Mouse (Mus musculus) MEL (cell line): ENCODE data around the gene Rhoj. TPM values are rescaled to one million over a fixed set of nuclear protein-coding genes. Genes with fewer than 3 reads are reported as not detected.

ENCODE experiments used
- DNase-seq: peaks from one replicate; pipeline ENCODE4 v3.0.0; 2011; ENCODE audit warnings: low read depth, low spot score
- H3K27ac ChIP-seq: 2 replicates; pipeline ENCODE4 v1.5.1; 2012; ENCODE audit warnings: low read depth, mild to moderate bottlenecking, control low read depth, low read length, moderate library complexity; ENCODE audit not compliant: control insufficient read depth
- H3K27me3 ChIP-seq, 2 experiments: fragments of 150-350 bp in 1 of 2; sonication (generic) in 1 of 2; 2 replicates each; pipeline ENCODE4 v1.6.1; 2012; ENCODE audit warnings: low read length in 2 of 2, mild to moderate bottlenecking in 2 of 2, improper control_type of control experiment in 1 of 2, moderate library complexity in 1 of 2; ENCODE audit not compliant: insufficient read depth in 2 of 2, control insufficient read depth in 1 of 2
- H3K36me3 ChIP-seq, 2 experiments: 2 replicates each; pipeline ENCODE4 v1.6.1; 2012 to 2014; ENCODE audit warnings: low read length in 2 of 2, improper control_type of control experiment in 1 of 2, inconsistent platforms in 1 of 2, mild to moderate bottlenecking in 1 of 2; ENCODE audit not compliant: insufficient read depth in 2 of 2, control insufficient read depth in 1 of 2
- H3K4me1 ChIP-seq, 2 experiments: fragments of 150-350 bp in 1 of 2; sonication (generic) in 1 of 2; 2 replicates each; pipeline ENCODE4 v1.6.1; 2012; ENCODE audit warnings: low read length in 2 of 2, improper control_type of control experiment in 1 of 2, mild to moderate bottlenecking in 1 of 2; ENCODE audit not compliant: insufficient read depth in 2 of 2, control insufficient read depth in 1 of 2
- H3K4me3 ChIP-seq, 2 experiments: fragments of 150-350 bp in 1 of 2; sonication (generic) in 1 of 2; 2 replicates each; pipeline ENCODE4 v1.5.1; 2012; ENCODE audit warnings: low read depth in 2 of 2, low read length in 2 of 2, mild to moderate bottlenecking in 2 of 2, moderate library complexity in 2 of 2, control low read depth in 1 of 2, improper control_type of control experiment in 1 of 2; ENCODE audit not compliant: control insufficient read depth in 1 of 2, insufficient read depth in 1 of 2
- H3K79me2 ChIP-seq: 2 replicates; pipeline ENCODE4 v1.6.1; 2012; ENCODE audit warnings: mild to moderate bottlenecking, low read length, moderate library complexity; ENCODE audit not compliant: control insufficient read depth, poor library complexity, insufficient read depth
- H3K9ac ChIP-seq: 2 replicates; pipeline ENCODE4 v1.6.1; 2012; ENCODE audit warnings: low read depth, mild to moderate bottlenecking, control low read depth, low read length, moderate library complexity; ENCODE audit not compliant: control insufficient read depth, poor library complexity, severe bottlenecking
- H3K9me3 ChIP-seq: fragments of 150-350 bp; sonication (generic); replicated peaks from 2 replicates; pipeline ENCODE4 v1.6.1; 2012; ENCODE audit warnings: mild to moderate bottlenecking, low read length, improper control_type of control experiment, moderate library complexity; ENCODE audit not compliant: insufficient read depth
- BHLHE40 ChIP-seq: IDR thresholded peaks from 2 replicates; pipeline ENCODE4 v1.6.1; 2012; ENCODE audit warnings: low read depth, mild to moderate bottlenecking, inconsistent platforms, low read length, improper control_type of control experiment, borderline replicate concordance
- CHD1 ChIP-seq: IDR thresholded peaks from 2 replicates; pipeline ENCODE4 v1.6.1; 2012; ENCODE audit warnings: low read depth, mild to moderate bottlenecking, inconsistent platforms, low read length, improper control_type of control experiment
- ETS1 ChIP-seq: IDR thresholded peaks from 2 replicates; pipeline ENCODE4 v1.6.1; 2012; ENCODE audit warnings: low read depth, mild to moderate bottlenecking, inconsistent platforms, low read length, improper control_type of control experiment, moderate library complexity
- GATA1 ChIP-seq: IDR thresholded peaks from 2 replicates; pipeline ENCODE4 v1.6.1; 2011; ENCODE audit warnings: low read depth, low read length, improper control_type of control experiment
- JUND ChIP-seq: IDR thresholded peaks from 2 replicates; pipeline ENCODE4 v1.6.1; 2011; ENCODE audit warnings: low read depth, mild to moderate bottlenecking, improper control_type of control experiment, low read length
- KAT2A ChIP-seq: conservative IDR thresholded peaks from 2 replicates; pipeline ENCODE4 v1.6.1; 2012; ENCODE audit warnings: low read depth, low read length, improper control_type of control experiment, inconsistent platforms
- MAFK ChIP-seq: IDR thresholded peaks from 2 replicates; pipeline ENCODE4 v1.6.1; 2011; ENCODE audit warnings: low read depth, mild to moderate bottlenecking, low read length, improper control_type of control experiment, borderline replicate concordance
- MAZ ChIP-seq: IDR thresholded peaks from 2 replicates; pipeline ENCODE4 v1.6.1; 2012; ENCODE audit warnings: low read depth, mild to moderate bottlenecking, inconsistent platforms, low read length, improper control_type of control experiment
- MXI1 ChIP-seq: IDR thresholded peaks from 2 replicates; pipeline ENCODE4 v1.6.1; 2011; ENCODE audit warnings: mild to moderate bottlenecking, low read depth, low read length, improper control_type of control experiment
- POLR2AphosphoS5 ChIP-seq: IDR thresholded peaks from 2 replicates; pipeline ENCODE4 v1.6.1; 2012; ENCODE audit warnings: low read depth, borderline replicate concordance, mild to moderate bottlenecking, inconsistent platforms, low read length, moderate library complexity, mixed read lengths
- RCOR1 ChIP-seq: IDR thresholded peaks from 2 replicates; pipeline ENCODE4 v1.6.1; 2012; ENCODE audit warnings: low read depth, mild to moderate bottlenecking, inconsistent platforms, low read length, improper control_type of control experiment
- SMC3 ChIP-seq: IDR thresholded peaks from 2 replicates; pipeline ENCODE4 v1.6.1; 2011; ENCODE audit warnings: low read depth, low read length, improper control_type of control experiment
- TAL1 ChIP-seq: IDR thresholded peaks from 2 replicates; pipeline ENCODE4 v1.6.1; 2012; ENCODE audit warnings: mild to moderate bottlenecking, inconsistent platforms, low read length, moderate library complexity, mixed read lengths
- USF2 ChIP-seq, 2 experiments: IDR thresholded peaks; 2 replicates each; pipeline ENCODE4 v1.6.1; 2011 to 2012; ENCODE audit warnings: improper control_type of control experiment in 2 of 2, low read length in 2 of 2, borderline replicate concordance in 1 of 2, inconsistent platforms in 1 of 2, low read depth in 1 of 2, mild to moderate bottlenecking in 1 of 2; ENCODE audit not compliant: insufficient read depth in 1 of 2
- ZKSCAN1 ChIP-seq: IDR thresholded peaks from 2 replicates; pipeline ENCODE4 v1.6.1; 2012; ENCODE audit warnings: low read depth, mild to moderate bottlenecking, inconsistent platforms, low read length, improper control_type of control experiment, moderate library complexity
- ZMIZ1 ChIP-seq: IDR thresholded peaks from 2 replicates; pipeline ENCODE4 v1.6.1; 2012; ENCODE audit warnings: low read depth, mild to moderate bottlenecking, inconsistent platforms, low read length, improper control_type of control experiment, moderate library complexity
- ZNF384 ChIP-seq: IDR thresholded peaks from 2 replicates; pipeline ENCODE4 v1.6.1; 2012; ENCODE audit warnings: low read depth, mild to moderate bottlenecking, inconsistent platforms, low read length, improper control_type of control experiment
- polyA plus RNA-seq, 2 experiments: library from polyadenylated mRNA; stranded (reverse) in 1 of 2; unstranded in 1 of 2; fragments of >175 nt in 1 of 2; fragments of >200 nt in 1 of 2; gene quantifications; 2 replicates each; pipeline versions ENCODE4 v1.2.1 to v1.2.4; 2012; ENCODE audit warnings: low replicate concordance in 2 of 2, low read depth in 1 of 2; ENCODE audit not compliant: insufficient read length in 2 of 2, insufficient read depth in 1 of 2, missing spikeins in 1 of 2
- total RNA-seq: library from RNA; depleted of rRNA; stranded (reverse); fragments of 300-350 nt; gene quantifications from 2 replicates; pipeline ENCODE4 v1.2.3, GENCODE M21; 2012

Gene Rhoj
- total and polyA plus RNA-seq, 3 experiments, result not detected

- Histone ChIP-seq H3K9me3 (no peaks in the 10 kb centered on the region), H3K4me3 (no peak overlapping the region), H3K36me3 (no peaks in the 10 kb centered on the region), H3K9ac (no peak overlapping the region), H3K4me1 (no peaks in the 10 kb centered on the region), H3K79me2 (no peaks in the 10 kb centered on the region), H3K27ac (no peak overlapping the region), H3K27me3 (peaks cover 0 to 4% of the 10 kb centered on the region in 2 experiments)
- TF ChIP-seq TAL1 (no peak), BHLHE40 (no peak), MAZ (no peak), RCOR1 (no peak)
- no peak for DNase-seq
These were observed 17.6 kb upstream of the Rhoj start for GRCm38 (mm10) chr12:75290524-75290923.

- H3K4me1 ChIP-seq, result no peaks in the 10 kb centered on the region
- H3K4me3 ChIP-seq, result no peak overlapping the region
- H3K9me3 ChIP-seq, result no peaks in the 10 kb centered on the region
- TF ChIP-seq CHD1, result no peak
- TF ChIP-seq MAZ, result no peak
- TF ChIP-seq KAT2A, result no peak
- TF ChIP-seq JUND, result no peak
- no peak for TF ChIP-seq ZNF384
- TF ChIP-seq USF2 (IDR thresholded peaks at IDR 0.05; ENCODE audit: borderline replicate concordance in 1 of 2, insufficient read depth in 1 of 2, low read depth in 1 of 2, low read length in 2 of 2), result no peak
- no peak for TF ChIP-seq GATA1
- no peak for TF ChIP-seq MXI1
- no peak for TF ChIP-seq SMC3
- TF ChIP-seq POLR2AphosphoS5, result no peak
- no peak for TF ChIP-seq ETS1
- TF ChIP-seq MAFK, result no peak
- TF ChIP-seq ZKSCAN1, result no peak
- TF ChIP-seq ZMIZ1, result no peak
- TF ChIP-seq TAL1, result no peak
- no peaks in the 10 kb centered on the region for H3K79me2 ChIP-seq
- H3K27me3 ChIP-seq, result peaks cover 0 to 4% of the 10 kb centered on the region in 2 experiments
- no peak overlapping the region for H3K9ac ChIP-seq
- H3K27ac ChIP-seq, result no peak overlapping the region
- H3K36me3 ChIP-seq, result no peaks in the 10 kb centered on the region
- no peak for DNase-seq
These were observed 16.6 kb upstream of the Rhoj start for GRCm38 (mm10) chr12:75291556-75291955.
